Mouse (Mus musculus): ENCODE data around the gene Epas1.

Epas1 gene

DNA sequence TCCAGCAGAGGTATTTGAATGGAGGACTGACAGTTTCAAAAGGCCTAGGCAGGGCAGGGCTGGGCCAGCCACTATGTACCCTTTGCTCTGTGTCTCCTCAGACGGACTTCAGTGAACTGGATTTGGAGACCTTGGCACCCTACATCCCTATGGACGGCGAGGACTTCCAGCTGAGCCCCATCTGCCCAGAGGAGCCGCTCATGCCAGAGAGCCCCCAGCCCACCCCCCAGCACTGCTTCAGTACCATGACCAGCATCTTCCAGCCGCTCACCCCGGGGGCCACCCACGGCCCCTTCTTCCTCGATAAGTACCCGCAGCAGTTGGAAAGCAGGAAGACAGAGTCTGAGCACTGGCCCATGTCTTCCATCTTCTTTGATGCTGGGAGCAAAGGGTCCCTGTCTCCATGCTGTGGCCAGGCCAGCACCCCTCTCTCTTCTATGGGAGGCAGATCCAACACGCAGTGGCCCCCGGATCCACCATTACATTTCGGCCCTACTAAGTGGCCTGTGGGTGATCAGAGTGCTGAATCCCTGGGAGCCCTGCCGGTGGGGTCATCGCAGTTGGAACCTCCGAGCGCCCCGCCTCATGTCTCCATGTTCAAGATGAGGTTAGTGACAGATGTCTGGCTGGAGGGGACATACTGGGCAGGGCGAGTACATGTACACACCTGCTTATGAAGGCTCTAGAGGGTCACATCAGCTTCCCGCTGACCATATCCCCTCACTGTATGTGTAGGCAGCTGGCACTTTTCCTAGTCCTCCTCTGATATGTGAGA is 74.1 kb downstream of the Epas1 start:
- no peak for ATAC-seq (ENCODE audit: low TSS enrichment)

DNA sequence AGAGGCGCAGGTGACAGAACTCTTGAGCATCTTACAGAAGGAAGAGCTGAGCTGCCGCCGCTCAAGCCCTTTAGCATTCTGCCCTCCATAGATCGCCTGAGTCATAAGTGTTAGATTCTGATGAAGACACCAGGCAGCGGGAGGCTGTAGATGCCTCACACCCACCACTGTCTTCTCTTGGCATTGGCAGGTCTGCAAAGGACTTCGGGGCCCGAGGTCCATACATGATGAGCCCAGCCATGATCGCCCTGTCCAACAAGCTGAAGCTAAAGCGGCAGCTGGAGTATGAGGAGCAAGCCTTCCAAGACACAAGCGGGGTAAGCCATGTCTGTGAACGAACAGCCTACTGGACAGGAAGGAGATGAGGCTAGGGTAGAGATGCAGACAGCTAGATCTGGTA is 75.0 kb downstream of the Epas1 start:
- ATAC-seq (ENCODE audit: low TSS enrichment): no peak

DNA sequence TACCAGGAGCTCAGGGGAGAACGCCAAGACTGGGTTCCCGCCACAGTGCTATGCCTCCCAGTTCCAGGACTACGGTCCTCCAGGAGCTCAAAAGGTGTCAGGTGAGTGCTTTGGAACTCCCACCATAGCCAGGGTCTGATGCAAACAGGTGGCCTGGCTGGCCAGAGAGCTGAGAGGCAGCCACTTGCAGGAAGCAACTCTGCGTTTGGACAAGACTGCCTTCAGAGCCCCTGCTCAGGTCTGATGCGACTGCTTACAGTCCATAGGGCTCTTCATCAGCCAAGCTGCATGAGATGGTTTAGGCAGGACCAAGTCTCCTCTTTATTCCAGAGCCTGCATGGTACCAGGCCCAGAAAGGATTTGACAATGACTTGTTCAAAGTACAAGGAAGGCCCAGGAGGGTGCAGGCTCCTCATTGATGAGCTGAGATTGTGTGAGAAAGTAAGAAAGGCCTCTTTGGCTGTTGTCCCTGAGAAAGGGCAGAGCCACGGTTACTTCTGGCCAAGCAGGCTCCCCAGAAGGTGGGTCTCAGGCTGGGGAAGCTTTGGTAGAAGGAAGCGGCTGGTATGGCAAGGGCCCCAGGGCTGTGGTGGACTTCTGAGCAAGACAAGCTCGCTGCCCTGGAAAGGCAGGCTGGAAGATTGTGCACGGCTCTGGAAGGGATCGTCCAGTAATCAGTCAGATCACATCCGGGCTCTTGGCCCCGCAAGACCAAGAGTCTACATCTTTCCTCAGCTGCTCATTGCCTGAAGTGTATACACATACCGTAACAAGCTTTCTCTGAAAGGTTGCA is 76.1 kb downstream of the Epas1 start:
- no peak for ATAC-seq (ENCODE audit: low TSS enrichment)

DNA sequence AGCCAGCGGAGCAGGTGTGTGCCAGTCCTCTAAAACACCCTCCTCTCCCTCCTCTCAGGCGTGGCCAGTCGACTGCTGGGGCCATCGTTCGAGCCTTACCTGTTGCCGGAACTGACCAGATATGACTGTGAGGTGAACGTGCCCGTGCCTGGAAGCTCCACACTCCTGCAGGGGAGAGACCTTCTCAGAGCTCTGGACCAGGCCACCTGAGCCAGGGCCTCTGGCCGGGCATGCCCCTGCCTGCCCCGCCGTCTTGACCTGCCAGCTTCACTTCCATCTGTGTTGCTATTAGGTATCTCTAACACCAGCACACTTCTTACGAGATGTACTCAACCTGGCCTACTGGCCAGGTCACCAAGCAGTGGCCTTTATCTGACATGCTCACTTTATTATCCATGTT is 77.4 kb downstream of the Epas1 start:
- no peak for ATAC-seq (ENCODE audit: low TSS enrichment)

DNA sequence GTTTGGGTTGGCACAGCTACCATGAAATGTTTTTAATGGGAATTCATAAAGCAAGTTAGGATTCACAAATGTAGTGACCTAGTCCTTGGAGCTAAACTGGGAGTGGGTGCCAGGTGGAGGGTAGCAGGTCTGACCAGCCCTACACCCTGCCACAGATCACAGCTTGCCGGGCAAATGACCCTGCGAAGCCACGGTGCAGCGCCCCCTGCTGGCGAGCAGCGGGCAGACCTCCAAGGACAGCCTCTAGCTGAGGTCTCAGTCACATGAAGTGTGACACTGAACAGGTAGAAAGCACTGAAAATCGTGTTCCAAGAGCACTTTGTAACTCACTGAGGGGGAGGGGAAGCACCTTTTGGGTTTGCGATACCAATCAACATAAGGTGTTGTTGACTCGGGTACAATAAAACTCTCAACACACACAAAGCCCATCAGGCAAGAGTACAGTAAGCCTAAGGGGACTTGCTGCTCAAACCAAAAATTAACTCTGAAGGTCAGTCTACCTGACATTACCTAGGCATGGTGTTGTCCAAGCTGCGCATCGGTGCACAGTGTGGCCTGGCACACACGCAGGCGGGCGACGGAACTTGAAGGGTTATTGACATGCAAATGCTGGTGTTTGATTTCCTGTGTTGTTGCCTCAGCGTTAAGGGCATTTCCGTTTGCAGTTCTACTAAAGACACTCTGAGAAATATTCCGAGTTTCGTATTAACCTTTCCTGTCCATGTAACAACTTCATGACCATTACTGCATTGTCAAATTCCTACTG is 79.2 kb downstream of the Epas1 start:
- ATAC-seq (ENCODE audit: low TSS enrichment): no peak

DNA sequence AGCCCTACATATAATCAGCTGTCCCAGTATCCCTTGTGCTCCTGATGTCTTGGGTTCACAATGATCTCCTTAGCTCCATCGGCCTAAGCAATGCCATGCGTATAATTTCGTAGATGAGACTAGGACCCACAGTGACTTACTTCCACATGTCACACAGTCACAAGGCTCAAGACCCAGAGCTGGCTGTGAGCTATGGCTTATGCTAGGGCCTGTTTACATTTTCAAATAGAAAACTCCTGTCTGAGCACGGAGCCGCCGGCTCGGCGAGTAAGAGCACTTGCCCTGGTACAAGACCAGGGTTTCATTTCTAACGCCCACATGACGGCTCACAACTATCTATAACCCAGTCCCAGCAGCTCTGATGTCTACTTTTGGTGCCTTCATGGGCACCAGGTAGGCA is 80.4 kb downstream of the Epas1 start:
- ATAC-seq (ENCODE audit: low TSS enrichment): no peak

DNA sequence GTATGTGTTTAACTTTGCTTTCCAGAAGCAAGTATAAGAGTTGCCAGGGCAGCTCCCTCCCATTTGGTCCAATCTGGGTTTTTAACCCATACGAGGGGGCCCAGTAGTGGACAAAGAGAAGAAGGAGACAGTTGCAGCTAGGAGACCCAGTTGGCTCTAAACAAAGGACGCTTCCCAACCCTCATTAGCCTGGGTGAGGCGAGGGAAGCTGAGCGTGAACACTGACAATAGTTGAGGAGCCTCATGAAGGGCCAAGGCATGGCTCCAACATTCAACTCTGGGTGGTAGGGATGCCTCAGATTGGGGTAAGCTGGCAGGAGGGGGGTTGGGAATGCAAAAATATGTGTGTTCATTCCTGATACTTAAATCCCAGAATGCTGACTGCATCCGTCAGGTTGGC is 85.8 kb downstream of the Epas1 start:
- ATAC-seq (ENCODE audit: low TSS enrichment): no peak

DNA sequence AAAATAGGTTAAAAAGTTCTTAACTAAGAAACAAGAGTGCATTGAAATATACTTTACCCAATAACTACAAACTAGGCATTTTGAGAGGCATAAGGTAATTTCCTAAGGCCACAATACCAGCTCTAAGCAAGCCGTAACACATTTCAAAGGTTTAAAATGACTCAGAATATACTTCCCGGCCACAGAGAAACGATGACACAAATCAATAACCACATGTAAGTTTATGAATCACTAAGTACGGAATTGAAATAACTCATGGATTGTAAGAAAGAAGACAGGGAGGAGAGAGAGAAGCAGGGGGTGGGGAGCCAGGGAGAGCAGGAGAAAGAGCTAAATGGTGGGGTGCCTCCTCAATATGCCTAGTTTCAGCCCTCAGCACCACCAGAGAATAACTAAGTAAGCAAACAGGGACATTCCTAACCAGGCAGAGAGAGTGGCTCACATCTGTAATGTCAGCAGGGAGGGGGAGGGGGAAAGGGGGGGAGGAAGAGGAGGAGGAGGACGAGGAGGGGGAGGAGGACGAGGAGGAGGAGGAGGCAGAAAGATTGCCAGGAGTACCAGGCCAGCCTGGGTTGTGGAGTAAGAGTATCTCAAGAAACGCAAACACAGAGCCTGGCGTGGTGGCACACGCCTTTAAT is 97.3 kb downstream of the Epas1 start:
- ATAC-seq (ENCODE audit: low TSS enrichment): no peak

DNA sequence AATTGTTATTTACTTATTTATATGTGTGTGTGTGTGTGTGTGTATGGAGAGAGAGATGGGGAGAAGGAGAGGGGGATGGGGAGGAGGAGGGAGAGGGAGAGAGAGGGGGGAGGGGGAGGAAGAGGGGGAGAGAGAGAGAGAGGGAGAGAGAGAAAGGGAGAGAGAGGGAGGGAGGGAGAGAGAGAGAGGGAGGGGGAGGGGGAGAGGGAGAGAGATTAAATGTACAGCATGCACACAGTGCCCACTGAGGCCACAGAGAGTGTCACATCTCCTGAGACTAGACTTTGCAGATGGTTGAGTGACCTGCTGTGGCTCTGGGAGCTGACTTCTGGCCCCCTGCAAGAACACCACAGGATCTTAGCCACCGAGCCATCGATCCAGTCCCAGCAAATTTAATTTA is 98.3 kb downstream of the Epas1 start:
- ATAC-seq (ENCODE audit: low TSS enrichment): no peak

DNA sequence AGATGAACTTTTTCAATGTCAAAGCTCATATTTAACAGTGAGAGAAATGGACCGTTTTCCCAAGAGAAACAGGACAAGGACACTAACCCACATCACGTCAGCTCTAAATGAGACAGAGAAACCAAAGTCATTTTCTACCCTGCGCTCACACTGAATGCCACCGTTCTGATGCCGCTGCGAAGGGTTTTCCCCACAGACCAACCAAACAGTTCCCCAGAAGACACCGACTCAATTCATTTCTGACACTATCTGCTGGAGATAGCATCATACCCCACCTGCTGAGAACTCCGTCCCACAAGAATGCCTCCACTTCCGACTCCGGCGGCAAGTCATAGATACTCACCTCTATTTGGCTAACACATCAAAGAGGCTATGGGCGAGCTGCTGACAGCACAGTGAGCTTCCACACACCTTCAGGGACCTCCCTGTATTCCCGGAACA is 99.1 kb downstream of the Epas1 start:
- no peak for ATAC-seq (ENCODE audit: low TSS enrichment)

DNA sequence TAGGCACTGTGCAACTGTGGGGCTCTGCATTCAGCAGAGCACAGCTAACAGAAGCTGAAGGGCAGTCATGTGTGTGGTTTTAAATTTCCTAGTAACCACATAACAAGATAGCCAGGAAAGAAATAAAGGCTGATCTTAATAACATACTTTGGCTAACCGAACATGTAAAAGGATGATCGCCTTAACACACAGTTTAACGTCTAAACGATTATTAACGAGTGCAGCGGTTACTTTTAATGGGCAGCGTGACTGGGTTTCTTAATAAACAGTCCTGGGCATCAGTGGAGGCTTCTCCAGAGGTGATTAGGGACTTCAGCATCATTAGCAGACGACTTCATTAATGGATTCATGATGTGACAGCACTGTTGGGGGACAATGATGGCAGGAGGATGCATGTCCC is 117.1 kb downstream of the Epas1 start:
- ATAC-seq (ENCODE audit: low TSS enrichment): no peak

DNA sequence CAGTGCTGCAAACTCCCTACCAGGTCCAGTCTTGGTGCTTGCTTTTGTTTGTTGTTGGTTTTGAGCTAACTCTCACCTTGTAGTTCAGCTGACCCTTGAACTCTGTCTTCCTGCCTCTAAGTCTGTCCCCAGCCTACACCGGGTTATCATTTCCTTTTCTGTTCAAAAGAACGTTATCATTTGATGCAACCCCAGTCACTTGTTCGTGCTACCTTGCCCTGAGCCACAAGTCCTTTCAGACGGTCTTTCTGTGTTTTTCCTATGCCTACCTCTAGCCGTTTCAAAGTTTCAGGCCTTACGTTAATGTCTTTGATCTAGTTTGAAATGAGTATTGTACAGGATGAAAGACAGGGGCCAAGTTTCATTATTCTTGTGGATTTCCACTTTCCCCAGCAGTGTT is 119.1 kb downstream of the Epas1 start:
- ATAC-seq (ENCODE audit: low TSS enrichment): no peak

DNA sequence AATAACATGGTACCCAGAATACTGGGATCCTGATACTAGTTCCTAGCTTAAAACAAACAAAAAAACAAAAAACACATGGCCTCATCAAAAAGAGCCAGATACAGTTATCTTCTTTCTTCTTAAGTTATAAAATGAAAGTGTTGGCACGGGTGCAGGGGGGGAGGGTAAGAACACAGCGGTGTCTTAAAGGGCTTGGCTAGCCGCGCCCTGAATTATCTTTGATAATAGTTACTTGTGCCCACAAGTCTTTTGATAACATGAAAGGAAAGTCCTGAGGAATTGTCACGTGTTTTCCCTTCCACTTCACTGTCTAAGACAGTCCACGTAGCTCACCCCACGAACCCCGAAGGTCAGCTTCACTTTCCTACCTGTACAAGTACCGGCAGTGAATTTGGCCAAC is 123.4 kb downstream of the Epas1 start:
- no peak for ATAC-seq (ENCODE audit: low TSS enrichment)

DNA sequence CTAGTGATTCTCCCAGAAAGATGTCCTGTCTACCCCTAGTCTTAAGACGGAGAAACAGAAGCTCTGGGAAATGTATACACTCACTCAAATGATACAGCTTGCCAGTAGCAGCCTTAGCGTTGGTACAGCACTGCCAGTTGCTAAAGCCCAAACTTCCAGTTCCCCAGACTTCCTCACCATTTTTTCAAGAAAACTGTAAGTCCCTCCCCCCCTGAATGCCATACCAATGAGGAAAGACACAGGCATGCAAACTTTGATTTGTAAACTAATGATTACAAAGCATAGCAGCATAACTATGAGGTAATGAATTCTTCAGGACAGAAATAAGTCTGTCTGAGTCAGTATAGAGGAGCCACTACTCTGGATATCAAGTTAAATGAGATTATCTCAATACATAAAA is 124.2 kb downstream of the Epas1 start:
- no peak for ATAC-seq (ENCODE audit: low TSS enrichment)

DNA sequence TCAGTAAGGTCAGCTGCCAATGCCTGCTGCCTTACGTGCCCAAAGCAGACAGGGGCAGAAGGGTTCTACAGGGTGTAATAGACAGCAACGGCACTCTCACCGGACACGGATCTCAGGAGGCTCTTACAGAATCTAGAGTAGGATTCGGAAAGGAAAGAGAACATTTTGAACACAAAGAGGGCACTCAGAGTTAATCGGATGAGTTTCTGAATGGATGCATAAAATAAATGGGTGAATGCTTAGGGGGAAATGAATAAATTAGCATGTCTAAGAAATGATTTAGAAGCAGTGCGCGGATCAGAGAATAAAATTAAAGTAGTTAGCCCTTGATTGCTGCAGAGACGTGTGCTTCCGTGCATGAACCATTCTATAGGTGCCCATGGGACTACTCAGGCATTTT is 126.6 kb downstream of the Epas1 start:
- no peak for ATAC-seq (ENCODE audit: low TSS enrichment)

DNA sequence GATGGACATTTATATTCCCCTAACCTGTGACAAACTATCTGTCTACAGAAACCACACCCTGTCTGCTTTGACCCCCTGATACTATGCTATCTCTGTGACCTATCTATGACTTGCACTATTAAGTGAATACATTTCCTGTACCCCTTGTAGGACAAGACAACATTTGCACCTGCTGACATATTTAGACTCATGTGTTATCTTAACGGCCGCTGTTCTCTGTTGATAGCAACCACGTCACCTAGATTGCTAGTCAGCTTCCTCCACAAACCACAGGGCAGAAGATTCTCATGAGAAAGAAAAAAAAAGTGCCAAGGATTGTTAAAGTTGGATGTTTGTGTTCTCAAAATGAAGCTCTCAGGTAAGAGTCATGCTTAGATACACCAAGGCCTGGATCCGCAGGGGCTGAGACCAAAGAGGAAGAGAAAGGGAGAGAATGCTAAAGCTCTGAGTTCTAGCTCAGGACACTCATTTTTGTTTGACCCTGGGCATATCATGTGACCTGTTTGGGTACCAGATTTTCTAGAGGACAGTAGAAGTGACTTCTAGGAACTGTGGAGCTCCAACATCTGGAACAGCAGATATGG is 127.1 kb downstream of the Epas1 start:
- no peak for ATAC-seq (ENCODE audit: low TSS enrichment)
